ENCODE assay signal across 21 mouse cellular contexts in the genomic region with DNA sequence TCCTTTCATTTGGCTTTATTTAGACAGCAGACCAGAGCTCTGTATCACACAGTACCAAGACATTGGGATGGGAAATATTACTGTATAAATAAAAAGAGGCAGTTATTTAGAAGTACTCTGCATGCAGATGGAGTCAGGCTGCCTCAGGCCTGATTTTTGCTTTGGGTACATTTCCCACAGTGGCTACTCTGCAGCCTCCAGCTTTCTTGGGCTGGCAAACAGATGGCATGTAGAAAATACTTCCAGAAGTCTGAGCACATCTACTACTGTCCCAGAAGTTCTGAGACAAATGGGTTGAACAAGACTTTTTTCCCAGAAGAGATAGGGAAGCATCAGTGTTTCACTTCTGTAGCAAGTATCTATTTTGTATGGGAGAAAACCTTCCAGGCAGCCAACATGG.
"Had no signal": no experiment of that assay in that cellular context is flagged by ENCODE, and none has a peak within 500 bp of the region (broad histone marks: within the 10 kb centered on the region; RNA-seq: fewer than 3 reads in every experiment).

No protein-coding gene starts in this region.

- H3K9ac ChIP-seq: limb, embryonic 12.5 days; limb, embryonic 15.5 days; liver, embryonic 12.5 days; liver, embryonic 15.5 days; lung, embryonic 15.5 days; neural tube, embryonic 12.5 days; neural tube, embryonic 15.5 days had no signal

- H3K36me3 ChIP-seq: limb, embryonic 12.5 days; limb, embryonic 15.5 days; liver, embryonic 12.5 days; liver, embryonic 15.5 days; lung, embryonic 15.5 days; neural tube, embryonic 12.5 days; neural tube, embryonic 15.5 days had no signal

- H3K4me2 ChIP-seq: limb, embryonic 12.5 days; limb, embryonic 15.5 days; liver, embryonic 12.5 days; liver, embryonic 15.5 days; lung, embryonic 15.5 days; neural tube, embryonic 12.5 days; neural tube, embryonic 15.5 days had no signal

- H3K9me3 ChIP-seq: limb, embryonic 12.5 days; limb, embryonic 15.5 days; liver, embryonic 12.5 days; liver, embryonic 15.5 days; lung, embryonic 15.5 days; megakaryocyte, embryonic 14.5 days; neural tube, embryonic 12.5 days; neural tube, embryonic 15.5 days had no signal

- H3K4me3 ChIP-seq: limb, embryonic 12.5 days; limb, embryonic 15.5 days; liver, embryonic 12.5 days; liver, embryonic 15.5 days; lung, embryonic 15.5 days; megakaryocyte, embryonic 14.5 days; neural tube, embryonic 12.5 days; neural tube, embryonic 15.5 days had no signal

- ATAC-seq: intestine, embryonic 16.5 days; liver, embryonic 12.5 days had no signal

- DNase-seq: kidney, adult 18-20 months; kidney, adult 9 months; kidney, postnatal 14 days; left cerebral cortex, postnatal 4 days; lung, adult 18-20 months; lung, postnatal 10 days; lung, postnatal 36 days; right cerebral cortex, postnatal 25 days; thymus, adult 2 months; thymus, postnatal 14 days; thymus, postnatal 4 days had no signal

- H3K4me1 ChIP-seq: limb, embryonic 12.5 days; limb, embryonic 15.5 days; liver, embryonic 12.5 days; liver, embryonic 15.5 days; neural tube, embryonic 12.5 days had no signal

- H3K27me3 ChIP-seq: limb, embryonic 12.5 days; limb, embryonic 15.5 days; liver, embryonic 12.5 days; liver, embryonic 15.5 days; lung, embryonic 15.5 days; neural tube, embryonic 12.5 days; neural tube, embryonic 15.5 days had no signal

- H3K27ac ChIP-seq: limb, embryonic 12.5 days; limb, embryonic 15.5 days; liver, embryonic 12.5 days; liver, embryonic 15.5 days; lung, embryonic 15.5 days; neural tube, embryonic 12.5 days; neural tube, embryonic 15.5 days; stomach, postnatal 0 days had no signal
